ENCODE assay signal across 11 mouse cellular contexts in genomic region chrX:52261546-52261945, GRCm38 (mm10).
DNase-seq lines count a peak whose midpoint lies in the region; ATAC-seq and TF ChIP-seq lines count a peak whose summit lies in the region.
"Had no signal": no experiment of that assay in that cellular context is flagged by ENCODE, and none has a peak within 500 bp of the region (broad histone marks: within the 10 kb centered on the region; RNA-seq: fewer than 3 reads in every experiment).

No protein-coding gene starts in this region.

- H3K27ac ChIP-seq in hindbrain, embryonic 14.5 days = no peak overlapping the region
- H3K27ac ChIP-seq: forebrain, embryonic 10.5 days; limb, embryonic 10.5 days; midbrain, embryonic 12.5 days had no signal

- no peaks in the 10 kb centered on the region for H3K9me3 ChIP-seq in hindbrain, embryonic 14.5 days (ENCODE audit: control insufficient read depth, low read length)
- H3K9me3 ChIP-seq: forebrain, embryonic 10.5 days; limb, embryonic 10.5 days; midbrain, embryonic 12.5 days had no signal

- no peaks in the 10 kb centered on the region for H3K4me1 ChIP-seq in hindbrain, embryonic 14.5 days (replicated peaks; ENCODE audit: control insufficient read depth, insufficient read depth, low read length)
- H3K4me1 ChIP-seq: forebrain, embryonic 10.5 days; midbrain, embryonic 12.5 days had no signal

- peak; percentile 68 for ATAC-seq in Patski
- no peak for ATAC-seq in inflammation-experienced regulatory T-cells, adult 6 months
- ATAC-seq in hindbrain, embryonic 14.5 days (ENCODE audit: low FRiP score) = no peak

- intact Hi-C loops in gastrocnemius, postnatal 36 days (cut with DNase I) = no loop called here
- intact Hi-C loops in left cerebral cortex, postnatal 14 days (cut with DNase I) = no loop called here

- CTCF ChIA-PET in Patski (lab: Charles Lee) = interaction anchor here (0.9 kb wide), 1 partner anchor 98 kb away, joined by 3 read pairs; no protein-coding TSS in a partner anchor

- H3K27me3 ChIP-seq in Patski = peaks cover 5% of the 10 kb centered on the region
- H3K27me3 ChIP-seq in hindbrain, embryonic 14.5 days (ENCODE audit: control insufficient read depth, insufficient read depth, low read length) = no peaks in the 10 kb centered on the region
- H3K27me3 ChIP-seq: midbrain, embryonic 12.5 days had no signal

- DNase-seq in 3T3-L1 (ENCODE audit: low read depth, low spot score) (peak; percentile 60), Patski (ENCODE audit: low read depth, low spot score) (peak; percentile 24)
- peak; percentile 14 to 18 for DNase-seq in gastrocnemius, postnatal 36 days
- peak; percentile 38 for DNase-seq in kidney, postnatal 10 days
- no peak for DNase-seq in layer of hippocampus, adult 18-20 months (ENCODE audit: low spot score in 2 of 2)
- DNase-seq in hindbrain, embryonic 14.5 days (ENCODE audit: low spot score) = no peak
- DNase-seq in left cerebral cortex, postnatal 14 days (ENCODE audit: low spot score in 2 of 2) = no peak

- H3K4me3 ChIP-seq in hindbrain, embryonic 14.5 days (replicated peaks; ENCODE audit: low read length) = no peak overlapping the region
- H3K4me3 ChIP-seq: forebrain, embryonic 10.5 days; limb, embryonic 10.5 days; midbrain, embryonic 12.5 days had no signal

- 83% methylated on average over 7 of the region's 7 CpGs for WGBS in hindbrain, embryonic 14.5 days

- TF ChIP-seq CTCF in Patski (IDR thresholded peaks at IDR 0.05) = no peak

- no peak overlapping the region for H3K9ac ChIP-seq in hindbrain, embryonic 14.5 days
- H3K9ac ChIP-seq: midbrain, embryonic 12.5 days had no signal

- H3K4me2 ChIP-seq in hindbrain, embryonic 14.5 days (replicated peaks) = no peak overlapping the region
- H3K4me2 ChIP-seq: midbrain, embryonic 12.5 days had no signal

- POLR2A ChIA-PET in Patski (lab: Charles Lee) = no interaction called here

- in situ Hi-C loops in Patski (cut with MboI; ENCODE audit: low pct_unique_long_range_greater_than_20kb) = loop anchor here (5.0 kb wide), 1 partner anchor 94 kb away; the partner anchor contains the start of gene Gpc4

- no peaks in the 10 kb centered on the region for H3K36me3 ChIP-seq in hindbrain, embryonic 14.5 days (replicated peaks; ENCODE audit: control insufficient read depth, insufficient read depth)
- H3K36me3 ChIP-seq: forebrain, embryonic 10.5 days; limb, embryonic 10.5 days; midbrain, embryonic 12.5 days had no signal

Comparison
In these comparisons a context has a peak if more than half of its experiments do, and no peak if none do; other contexts are left out.
1. DNase-seq: peak in 3T3-L1 (single experiment), Patski (single experiment), gastrocnemius, postnatal 36 days (2 of 2) and kidney, postnatal 10 days (single experiment); none in layer of hippocampus, adult 18-20 months (0 of 2), hindbrain, embryonic 14.5 days (single experiment) and left cerebral cortex, postnatal 14 days (0 of 2).